Mouse (Mus musculus): Measurements from ENCODE around the gene Olfr1061. TPM values are rescaled to one million over a fixed set of nuclear protein-coding genes. Genes with fewer than 3 reads are reported as not detected.
"Not testable (repeated sequence)": the region's sequence is repeated elsewhere in the genome, so short reads cannot be mapped to it uniquely, and the experiment has no call there.

Olfr1061 gene
- not detected for polyA plus RNA-seq (2012; fragmentation: generic; extraction: Trizol)

- H3K27me3 ChIP-seq (ENCODE audit: control insufficient read depth, insufficient read depth, insufficient read length): no peaks in the 10 kb centered on the region
- H3K4me3 ChIP-seq: no peak within 1 kb of the TSS
- H3K36me3 ChIP-seq (ENCODE audit: control insufficient read depth, insufficient read depth): no peaks in the 10 kb centered on the region
- H3K4me2 ChIP-seq (ENCODE audit: low read depth): no peak within 1 kb of the TSS
- TF ChIP-seq SRF (IDR thresholded peaks at IDR 0.05; ENCODE audit: control insufficient read depth, insufficient read length, low read depth) (no peak), MYOD1 (IDR thresholded peaks at IDR 0.05; ENCODE audit: control insufficient read depth in 1 of 3, insufficient read length in 2 of 3, low read depth in 2 of 3) (no peak), POLR2A (IDR thresholded peaks at IDR 0.05; ENCODE audit: insufficient read length, low read depth) (no peak), USF1 (IDR thresholded peaks at IDR 0.05; ENCODE audit: low read depth) (no peak), MAX (IDR thresholded peaks at IDR 0.05; ENCODE audit: low read depth) (no peak), REST (IDR thresholded peaks at IDR 0.05; ENCODE audit: insufficient read depth, insufficient read length) (no peak), TCF12 (IDR thresholded peaks at IDR 0.05; ENCODE audit: insufficient read depth, poor library complexity, severe bottlenecking) (no peak), MYOG (IDR thresholded peaks at IDR 0.05; ENCODE audit: control insufficient read depth in 1 of 3, insufficient read depth in 1 of 3, insufficient read length in 2 of 3, low read depth in 2 of 3) (no peak), POLR2AphosphoS2 (IDR thresholded peaks at IDR 0.05; ENCODE audit: insufficient read length, low read depth) (no peak), E2F4 (IDR thresholded peaks at IDR 0.05; ENCODE audit: insufficient read depth) (no peak), TCF3 (IDR thresholded peaks at IDR 0.05; ENCODE audit: insufficient read length, low read depth) (no peak), CEBPB (IDR thresholded peaks at IDR 0.05; ENCODE audit: insufficient read depth, poor library complexity, severe bottlenecking) (no peak)
- no peak within 1 kb of the TSS for H3ac ChIP-seq (ENCODE audit: control insufficient read depth, insufficient read length)
- no peaks in the 10 kb centered on the region for H3K79me2 ChIP-seq (ENCODE audit: control insufficient read depth, insufficient read depth)
Observed at GRCm38 (mm10) chr2:86413950-86414349, at the start of gene Olfr1061. Olfr1061 (minus strand) TSS chr2:86414050.

DNA sequence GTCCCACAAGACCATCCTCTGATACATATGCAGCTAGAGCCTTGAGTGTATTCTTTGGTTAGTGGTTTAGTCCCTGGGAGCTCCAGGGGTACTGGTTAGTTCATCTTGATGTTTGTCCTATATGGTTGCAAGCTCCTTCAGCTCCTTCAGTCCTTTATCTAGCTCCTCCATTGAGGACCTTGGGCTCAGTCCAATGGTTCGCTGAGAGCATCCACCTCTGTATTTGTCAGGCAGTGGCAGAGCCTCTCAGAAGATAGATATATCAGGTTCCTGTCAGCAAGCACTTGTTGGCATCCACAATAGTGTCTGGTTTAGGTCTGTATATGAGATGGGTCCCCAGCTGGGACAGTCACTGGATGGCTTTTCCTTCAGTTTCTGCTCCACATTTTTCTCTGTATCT, 46.6 kb upstream of the Olfr1061 start:
- H3K79me2 ChIP-seq (ENCODE audit: control insufficient read depth, insufficient read depth): no peaks in the 10 kb centered on the region
- no peak overlapping the region for H3K4me2 ChIP-seq (ENCODE audit: low read depth)
- no peaks in the 10 kb centered on the region for H3K27me3 ChIP-seq (ENCODE audit: control insufficient read depth, insufficient read depth, insufficient read length)
- no peak overlapping the region for H3ac ChIP-seq (ENCODE audit: control insufficient read depth, insufficient read length)
- no peak for TF ChIP-seq TCF3 (IDR thresholded peaks at IDR 0.05; ENCODE audit: insufficient read length, low read depth)
- TF ChIP-seq USF1 (IDR thresholded peaks at IDR 0.05; ENCODE audit: low read depth): no peak
- TF ChIP-seq POLR2AphosphoS2 (IDR thresholded peaks at IDR 0.05; ENCODE audit: insufficient read length, low read depth): no peak
- no peak for TF ChIP-seq MYOG (IDR thresholded peaks at IDR 0.05; ENCODE audit: control insufficient read depth in 1 of 3, insufficient read depth in 1 of 3, insufficient read length in 2 of 3, low read depth in 2 of 3)
- TF ChIP-seq CEBPB (IDR thresholded peaks at IDR 0.05; ENCODE audit: insufficient read depth, poor library complexity, severe bottlenecking): no peak
- no peak for TF ChIP-seq POLR2A (IDR thresholded peaks at IDR 0.05; ENCODE audit: insufficient read length, low read depth)
- TF ChIP-seq E2F4 (IDR thresholded peaks at IDR 0.05; ENCODE audit: insufficient read depth): no peak
- no peak overlapping the region for H3K4me3 ChIP-seq
- H3K36me3 ChIP-seq (ENCODE audit: control insufficient read depth, insufficient read depth): no peaks in the 10 kb centered on the region

GRCm38 (mm10) chr2:86456169-86456568, 42.3 kb upstream of the Olfr1061 start, which contains the start of gene Olfr1066:
Olfr1066 (minus strand) TSS chr2:86456269.
- no peaks in the 10 kb centered on the region for H3K79me2 ChIP-seq (ENCODE audit: control insufficient read depth, insufficient read depth)
- H3ac ChIP-seq (ENCODE audit: control insufficient read depth, insufficient read length): no peak within 1 kb of the TSS
- no peaks in the 10 kb centered on the region for H3K27me3 ChIP-seq (ENCODE audit: control insufficient read depth, insufficient read depth, insufficient read length)
- no peak within 1 kb of the TSS for H3K4me3 ChIP-seq
- H3K36me3 ChIP-seq (ENCODE audit: control insufficient read depth, insufficient read depth): no peaks in the 10 kb centered on the region
- TF ChIP-seq POLR2AphosphoS2 (IDR thresholded peaks at IDR 0.05; ENCODE audit: insufficient read length, low read depth): no peak
- no peak for TF ChIP-seq E2F4 (IDR thresholded peaks at IDR 0.05; ENCODE audit: insufficient read depth)
- no peak for TF ChIP-seq TCF3 (IDR thresholded peaks at IDR 0.05; ENCODE audit: insufficient read length, low read depth)
- TF ChIP-seq MYOG (IDR thresholded peaks at IDR 0.05; ENCODE audit: control insufficient read depth in 1 of 3, insufficient read depth in 1 of 3, insufficient read length in 2 of 3, low read depth in 2 of 3): no peak
- no peak for TF ChIP-seq MAX (IDR thresholded peaks at IDR 0.05; ENCODE audit: low read depth)
- no peak for TF ChIP-seq CEBPB (IDR thresholded peaks at IDR 0.05; ENCODE audit: insufficient read depth, poor library complexity, severe bottlenecking)
- no peak for TF ChIP-seq MYOD1 (IDR thresholded peaks at IDR 0.05; ENCODE audit: control insufficient read depth in 1 of 3, insufficient read length in 2 of 3, low read depth in 2 of 3)
- no peak for TF ChIP-seq TCF12 (IDR thresholded peaks at IDR 0.05; ENCODE audit: insufficient read depth, poor library complexity, severe bottlenecking)
- TF ChIP-seq REST (IDR thresholded peaks at IDR 0.05; ENCODE audit: insufficient read depth, insufficient read length): no peak
- TF ChIP-seq SRF (IDR thresholded peaks at IDR 0.05; ENCODE audit: control insufficient read depth, insufficient read length, low read depth): no peak
- TF ChIP-seq USF1 (IDR thresholded peaks at IDR 0.05; ENCODE audit: low read depth): no peak
- no peak for TF ChIP-seq POLR2A (IDR thresholded peaks at IDR 0.05; ENCODE audit: insufficient read length, low read depth)
- no peak within 1 kb of the TSS for H3K4me2 ChIP-seq (ENCODE audit: low read depth)

GRCm38 (mm10) chr2:86450491-86450890, 36.6 kb upstream of the Olfr1061 start, which contains the start of gene Olfr1065:
Olfr1065 (minus strand) TSS chr2:86450591.
- not testable (repeated sequence) for H3K36me3 ChIP-seq (ENCODE audit: control insufficient read depth, insufficient read depth); H3K4me3 ChIP-seq; H3K79me2 ChIP-seq (ENCODE audit: control insufficient read depth, insufficient read depth); H3K27me3 ChIP-seq (ENCODE audit: control insufficient read depth, insufficient read depth, insufficient read length); H3K4me2 ChIP-seq (ENCODE audit: low read depth); H3ac ChIP-seq (ENCODE audit: control insufficient read depth, insufficient read length)

DNA sequence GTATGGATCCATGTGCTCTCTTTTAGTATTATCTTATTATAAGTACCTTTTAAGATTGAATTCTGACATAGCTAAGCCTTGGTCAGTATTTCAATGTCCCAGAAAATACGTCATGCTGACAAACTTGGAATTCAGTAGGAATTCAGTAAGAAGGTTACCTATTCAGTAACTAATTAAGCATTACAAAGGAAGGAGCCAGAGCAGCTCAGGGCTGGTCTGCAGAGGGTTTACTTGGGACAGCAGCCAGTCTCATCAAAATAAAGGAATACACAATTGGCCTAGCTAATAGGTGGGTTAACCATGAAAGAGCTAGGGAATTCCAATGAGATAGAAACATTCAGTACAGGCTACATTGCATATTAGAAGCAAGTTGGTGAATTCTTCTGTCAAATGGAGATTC, 28.3 kb upstream of the Olfr1061 start:
- H3K79me2 ChIP-seq (ENCODE audit: control insufficient read depth, insufficient read depth); H3K4me2 ChIP-seq (ENCODE audit: low read depth); H3K36me3 ChIP-seq (ENCODE audit: control insufficient read depth, insufficient read depth): not testable (repeated sequence)

GRCm38 (mm10) chr2:86428511-86428910, 14.7 kb upstream of the Olfr1061 start:
- not testable (repeated sequence) for H3K4me3 ChIP-seq

More for the DNA sequence above, 28.3 kb upstream of the Olfr1061 start:
- H3K4me3 ChIP-seq; H3K27me3 ChIP-seq (ENCODE audit: control insufficient read depth, insufficient read depth, insufficient read length); H3ac ChIP-seq (ENCODE audit: control insufficient read depth, insufficient read length): not testable (repeated sequence)

DNA sequence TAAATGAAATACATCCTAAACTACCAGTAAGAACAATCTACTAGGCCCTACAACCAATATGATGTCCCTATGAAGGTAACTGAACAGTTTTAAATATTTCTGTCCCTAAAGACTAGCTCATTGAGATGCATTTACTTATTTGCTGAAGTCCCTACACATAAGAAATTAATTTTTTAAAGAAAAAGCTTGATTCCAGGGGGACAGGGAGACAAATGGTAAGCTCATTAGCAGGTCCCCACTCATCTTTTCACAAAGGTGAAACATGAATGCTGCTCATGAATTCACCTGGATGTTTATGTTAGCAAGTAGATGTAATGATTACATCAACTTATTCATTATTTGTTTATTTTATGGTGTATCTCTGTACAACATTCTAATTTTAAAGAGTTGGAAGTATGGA, 12.8 kb upstream of the Olfr1061 start, which contains the start of gene Olfr1062:
TSS of gene Olfr1062 (minus strand) at position 101 of the 400 bp plus-strand sequence.
- H3K4me2 ChIP-seq (ENCODE audit: low read depth); H3K27me3 ChIP-seq (ENCODE audit: control insufficient read depth, insufficient read depth, insufficient read length); H3K79me2 ChIP-seq (ENCODE audit: control insufficient read depth, insufficient read depth); H3ac ChIP-seq (ENCODE audit: control insufficient read depth, insufficient read length); H3K36me3 ChIP-seq (ENCODE audit: control insufficient read depth, insufficient read depth); H3K4me3 ChIP-seq: not testable (repeated sequence)

More at GRCm38 (mm10) chr2:86428511-86428910, 14.7 kb upstream of the Olfr1061 start:
- H3K36me3 ChIP-seq (ENCODE audit: control insufficient read depth, insufficient read depth); H3ac ChIP-seq (ENCODE audit: control insufficient read depth, insufficient read length); H3K27me3 ChIP-seq (ENCODE audit: control insufficient read depth, insufficient read depth, insufficient read length); H3K79me2 ChIP-seq (ENCODE audit: control insufficient read depth, insufficient read depth); H3K4me2 ChIP-seq (ENCODE audit: low read depth): not testable (repeated sequence)
